Mouse (Mus musculus) liver, embryonic 14.5 days (tissue): ENCODE measurements around the gene Fer. TPM values are rescaled to one million over a fixed set of nuclear protein-coding genes. Genes with fewer than 3 reads are reported as not detected.
"Not testable (repeated sequence)": the region's sequence is repeated elsewhere in the genome, so short reads cannot be mapped to it uniquely, and the experiment has no call there.

Experiments used
- ATAC-seq: fragments of 200-750 bp; cut with Nextera tagmentation; 2 replicates; pipeline ENCODE4 v1.8.0; 2017; ENCODE audit warnings: moderate number of reproducible peaks, mild to moderate bottlenecking, moderate library complexity; ENCODE audit not compliant: insufficient read depth
- DNase-seq, 3 experiments: peaks; one replicate each; pipeline ENCODE4 v3.0.0-alpha.2; 2012 to 2013; ENCODE audit warnings: low read depth in 3 of 3, low spot score in 3 of 3
- H3K27ac ChIP-seq: fragments of 300-500 bp; sonication (generic); 2 replicates; pipeline ENCODE4 v1.5.1; 2014; ENCODE audit warnings: moderate library complexity, mild to moderate bottlenecking, control low read depth, inconsistent platforms
- H3K27me3 ChIP-seq: fragments of 300-500 bp; sonication (generic); 2 replicates; pipeline ENCODE4 v1.6.1; 2014; ENCODE audit warnings: mild to moderate bottlenecking, low read length, moderate library complexity; ENCODE audit not compliant: control insufficient read depth, insufficient read depth
- H3K36me3 ChIP-seq: fragments of 300-500 bp; sonication (generic); replicated peaks from 2 replicates; pipeline ENCODE4 v1.6.1; 2014; ENCODE audit warnings: low read depth; ENCODE audit not compliant: control insufficient read depth, insufficient read depth
- H3K4me1 ChIP-seq, 2 experiments: fragments of 200-500 bp in 1 of 2; fragments of 300-500 bp in 1 of 2; sonication (generic) in 1 of 2; replicated peaks; 2 replicates each; pipeline ENCODE4 v1.6.1; 2012 to 2014; ENCODE audit warnings: antibody characterized with exemption in 1 of 2, inconsistent platforms in 1 of 2, low read length in 1 of 2; ENCODE audit not compliant: control insufficient read depth in 2 of 2, insufficient read depth in 2 of 2
- H3K4me2 ChIP-seq: fragments of 300-500 bp; sonication (generic); 2 replicates; pipeline ENCODE4 v1.6.1; 2014; ENCODE audit warnings: low read depth, mild to moderate bottlenecking, control low read depth, moderate library complexity
- H3K4me3 ChIP-seq, 2 experiments: fragments of 200-500 bp in 1 of 2; fragments of 300-500 bp in 1 of 2; sonication (generic) in 1 of 2; 2 replicates each; pipeline ENCODE4 v1.5.1; 2012 to 2014; ENCODE audit warnings: low read depth in 2 of 2, low read length in 2 of 2, mild to moderate bottlenecking in 2 of 2, control low read depth in 1 of 2, inconsistent platforms in 1 of 2, moderate library complexity in 1 of 2; ENCODE audit not compliant: insufficient read depth in 1 of 2
- H3K9ac ChIP-seq: fragments of 300-500 bp; sonication (generic); replicated peaks from 2 replicates; pipeline ENCODE4 v1.6.1; 2014; ENCODE audit warnings: mild to moderate bottlenecking, control low read depth, moderate library complexity
- H3K9me3 ChIP-seq: fragments of 300-500 bp; sonication (generic); 2 replicates; pipeline ENCODE4 v1.6.1; 2016; ENCODE audit warnings: low read length, mixed read lengths; ENCODE audit not compliant: control insufficient read depth
- CTCF ChIP-seq: IDR thresholded peaks from 2 replicates; pipeline ENCODE4 v1.5.1; 2016; ENCODE audit warnings: antibody characterized with exemption, low read depth, control low read depth
- EP300 ChIP-seq: IDR thresholded peaks from 2 replicates; pipeline ENCODE4 v1.6.1; 2016; ENCODE audit warnings: antibody characterized with exemption, low read depth
- WGBS: fragments of 180-500 bp; shearing (Covaris S2); extraction: QIAGEN DNeasy Blood & Tissue Kit; methylation state at CpG from one replicate; pipeline ENCODE4 v1.1.7; 2014; ENCODE audit not compliant: insufficient replicate concordance; 5-methylcytosine and 5-hydroxymethylcytosine counted together
- polyA plus RNA-seq, 2 experiments: library from polyadenylated mRNA; depleted of rRNA in 1 of 2; stranded (reverse) in 1 of 2; unstranded in 1 of 2; fragments of >200 nt; fragmentation: Nextera tagmentation in 1 of 2; extraction: Ambion mirVana in 1 of 2; gene quantifications; 2 replicates each; pipeline versions ENCODE4 v1.2.1 to v1.2.3; 2012 to 2014

Fer gene
- polyA plus RNA-seq, 2 experiments = 2.9 to 7.0 TPM

GRCm38 (mm10) chr17:63838144-63838543, 24.7 kb upstream of the Fer start:
- WGBS = 80% methylated on average over 8 of the region's 8 CpGs
- no peak overlapping the region for H3K9ac ChIP-seq
- no peak for DNase-seq
- H3K27ac ChIP-seq = no peak overlapping the region
- no peaks in the 10 kb centered on the region for H3K27me3 ChIP-seq
- no peak overlapping the region for H3K4me2 ChIP-seq
- H3K4me1 ChIP-seq = no peaks in the 10 kb centered on the region
- H3K36me3 ChIP-seq = no peaks in the 10 kb centered on the region
- H3K4me3 ChIP-seq = no peak overlapping the region
- TF ChIP-seq CTCF (no peak), EP300 (no peak)
- no peak for ATAC-seq
- H3K9me3 ChIP-seq = no peaks in the 10 kb centered on the region

GRCm38 (mm10) chr17:63839636-63840269, 23.1 kb upstream of the Fer start:
- H3K4me1 ChIP-seq = no peaks in the 10 kb centered on the region
- H3K27me3 ChIP-seq = no peaks in the 10 kb centered on the region
- H3K36me3 ChIP-seq = no peaks in the 10 kb centered on the region
- WGBS = 85% methylated on average over 3 of the region's 3 CpGs
- no peak overlapping the region for H3K4me3 ChIP-seq
- ATAC-seq = no peak
- no peaks in the 10 kb centered on the region for H3K9me3 ChIP-seq
- no peak for DNase-seq
- TF ChIP-seq CTCF = 0 out of 2 replicates have a peak, but pooled peaks have one; percentile 16
- no peak for TF ChIP-seq EP300
- no peak overlapping the region for H3K27ac ChIP-seq
- H3K9ac ChIP-seq = no peak overlapping the region
- no peak overlapping the region for H3K4me2 ChIP-seq

DNA sequence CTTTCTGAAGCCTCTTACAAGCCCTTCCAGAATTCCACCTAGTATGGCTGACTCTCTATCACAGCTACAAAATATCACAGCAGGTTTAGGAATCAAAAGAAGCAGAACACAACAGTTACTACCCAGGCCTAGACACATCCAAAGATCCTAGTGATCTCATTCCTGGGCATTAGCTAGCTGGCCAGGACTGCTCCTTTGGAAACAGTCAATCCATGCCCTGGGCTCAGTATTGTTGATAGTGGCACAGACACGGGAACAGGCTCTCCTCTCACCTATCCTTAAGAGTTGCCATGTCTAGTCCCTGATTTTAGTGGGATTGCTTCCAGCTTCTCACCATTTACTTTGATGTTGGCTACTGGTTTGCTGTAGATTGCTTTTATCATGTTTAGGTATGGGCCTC, 20.6 kb upstream of the Fer start:
- no peaks in the 10 kb centered on the region for H3K36me3 ChIP-seq
- H3K9ac ChIP-seq = no peak overlapping the region
- H3K27ac ChIP-seq = no peak overlapping the region
- no peaks in the 10 kb centered on the region for H3K4me1 ChIP-seq
- ATAC-seq (no peak), DNase-seq (no peak)
- no peak overlapping the region for H3K4me3 ChIP-seq
- H3K4me2 ChIP-seq = no peak overlapping the region
- H3K27me3 ChIP-seq = no peaks in the 10 kb centered on the region
- WGBS = 68% methylated on average over 1 of the region's 1 CpGs
- TF ChIP-seq EP300 (no peak), CTCF (no peak)
- no peaks in the 10 kb centered on the region for H3K9me3 ChIP-seq

- Histone ChIP-seq H3K9ac (no peak overlapping the region), H3K9me3 (no peaks in the 10 kb centered on the region), H3K4me2 (no peak overlapping the region), H3K4me1 (peaks cover 0 to 5% of the 10 kb centered on the region in 2 experiments; a peak in 2 of 4 replicates), H3K27me3 (no peaks in the 10 kb centered on the region), H3K27ac (no peak overlapping the region), H3K36me3 (no peaks in the 10 kb centered on the region), H3K4me3 (no peak overlapping the region)
- TF ChIP-seq EP300 (no peak), CTCF (no peak)
- DNase-seq (no peak), ATAC-seq (no peak)
- 70% methylated on average over 5 of the region's 5 CpGs for WGBS
Measured at GRCm38 (mm10) chr17:63844936-63845335, 17.9 kb upstream of the Fer start.

GRCm38 (mm10) chr17:63845766-63846165, 17.1 kb upstream of the Fer start:
- not testable (repeated sequence) for H3K4me1 ChIP-seq, H3K4me3 ChIP-seq, H3K27me3 ChIP-seq, H3K9me3 ChIP-seq, H3K4me2 ChIP-seq, H3K27ac ChIP-seq, DNase-seq, ATAC-seq, H3K36me3 ChIP-seq, H3K9ac ChIP-seq
- whole genome bisulfite sequencing = 76% methylated on average over 3 of the region's 3 CpGs
